Mouse (Mus musculus): ENCODE results near the gene Fbxo4. TPM values are rescaled to one million over a fixed set of nuclear protein-coding genes. Genes with fewer than 3 reads are reported as not detected.

The Fbxo4 gene
- polyA plus RNA-seq, 1 experiment from 2014 or later, result 15.2 TPM

DNA sequence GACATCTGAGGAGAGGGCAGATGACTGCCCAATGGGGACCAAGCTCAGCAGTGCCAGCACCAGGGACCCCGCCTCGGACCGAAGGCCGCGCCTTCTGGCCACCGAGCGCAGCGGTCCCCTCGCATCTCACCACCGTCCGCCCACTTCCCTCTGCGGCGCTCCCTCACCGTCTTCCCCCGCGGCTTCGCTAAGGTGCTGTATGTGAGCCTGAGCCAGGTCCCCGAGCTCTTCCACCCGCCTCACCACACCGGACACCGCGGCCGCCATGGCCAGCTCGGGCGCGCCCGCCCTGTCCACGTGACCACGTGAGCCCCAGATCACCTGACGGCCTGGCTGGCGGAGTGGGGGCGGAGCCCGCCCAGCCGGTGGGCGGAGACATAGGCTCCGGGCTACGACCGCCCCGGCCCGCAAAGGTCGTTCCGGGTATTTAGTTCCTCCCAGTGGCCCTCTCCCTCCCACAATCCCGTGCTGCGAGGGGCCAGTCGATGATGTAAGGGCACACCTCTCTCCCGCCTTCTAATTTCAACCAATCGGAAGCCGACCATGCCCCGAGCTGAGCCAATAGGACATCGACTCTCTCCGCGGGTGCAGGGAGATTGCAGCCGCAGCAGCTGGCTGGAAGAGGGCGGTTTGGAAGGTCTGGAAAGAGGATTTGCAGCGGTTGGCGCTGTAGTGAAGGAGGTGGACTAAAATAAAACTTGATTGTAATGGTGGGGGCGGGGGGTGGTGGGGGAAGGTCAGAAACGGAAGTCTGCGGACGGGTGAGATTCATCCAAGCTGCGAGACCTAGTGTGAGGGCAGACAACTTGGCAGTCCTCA, 16.3 kb upstream of the Fbxo4 start, which contains the start of gene AW549877:
Gene AW549877 (minus strand): TSS at position 297 of the 819 bp plus-strand sequence.
- peak within 1 kb of the TSS; percentile 83 for H3K4me2 ChIP-seq (ENCODE audit: low read length)
- peak; percentile 99 for ATAC-seq (ENCODE audit: insufficient number of reproducible peaks, insufficient read depth, low FRiP score, low read depth)
- H3K36me3 ChIP-seq (ENCODE audit: control insufficient read depth, insufficient read depth, low read length), result peaks cover 16% of the 10 kb centered on the region
- H3K4me3 ChIP-seq (ENCODE audit: control insufficient read depth in 1 of 2, insufficient read depth in 1 of 2, low read depth in 1 of 2, low read length in 2 of 2), result peak within 1 kb of the TSS; percentile 75 to 79
- H3K9me3 ChIP-seq (ENCODE audit: control insufficient read depth, low read length), result no peaks in the 10 kb centered on the region
- under 1% methylated on average over 60 of the region's 61 CpGs for WGBS
- H3K27ac ChIP-seq (replicated peaks in 1 of 2; ENCODE audit: control insufficient read depth in 1 of 2, insufficient read depth in 1 of 2, low read depth in 2 of 2, low read length in 2 of 2), result peak within 1 kb of the TSS; percentile 94 to 98
- H3K9ac ChIP-seq (ENCODE audit: low read length), result peak within 1 kb of the TSS; percentile 95
- no peaks in the 10 kb centered on the region for H3K27me3 ChIP-seq (ENCODE audit: control insufficient read depth, insufficient read depth, low read length)
- peaks cover 0 to 15% of the 10 kb centered on the region in 2 experiments; a peak in 2 of 4 replicates for H3K4me1 ChIP-seq (ENCODE audit: control insufficient read depth in 2 of 2, insufficient read depth in 2 of 2, low read length in 2 of 2)

DNA sequence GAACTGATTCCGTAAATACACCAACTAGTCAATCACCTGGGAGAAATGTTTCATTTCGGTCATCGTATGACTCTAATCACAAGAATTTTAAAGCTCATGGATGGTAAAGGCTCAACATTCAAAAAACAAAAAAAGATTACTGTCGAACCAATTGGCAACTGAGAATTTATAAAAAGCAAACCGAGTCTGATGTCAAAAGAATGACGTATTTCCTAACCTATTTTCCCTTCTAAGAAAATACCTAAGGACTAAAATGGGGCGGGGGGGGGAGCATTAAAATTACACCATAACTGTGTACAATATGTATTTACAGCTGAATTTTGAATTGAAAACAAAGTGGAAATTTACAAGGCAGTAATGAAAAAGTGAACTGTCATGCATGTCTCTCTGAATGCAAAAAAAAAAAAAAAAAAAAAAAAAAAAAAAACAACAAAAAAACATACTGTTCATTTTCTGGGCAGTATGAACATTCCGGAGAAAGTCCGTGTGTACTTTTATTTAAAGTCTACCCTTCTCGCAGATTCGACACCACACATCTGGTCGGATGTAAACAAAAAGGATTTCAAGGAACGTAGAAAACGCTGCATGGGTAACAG, 15.6 kb upstream of the Fbxo4 start:
- H3K4me3 ChIP-seq (ENCODE audit: control insufficient read depth in 1 of 2, insufficient read depth in 1 of 2, low read depth in 1 of 2, low read length in 2 of 2), result peak overlapping the region; percentile 75 to 79
- no peak for ATAC-seq (ENCODE audit: insufficient number of reproducible peaks, insufficient read depth, low FRiP score, low read depth)
- peaks cover 23% of the 10 kb centered on the region for H3K36me3 ChIP-seq (ENCODE audit: control insufficient read depth, insufficient read depth, low read length)
- no peaks in the 10 kb centered on the region for H3K27me3 ChIP-seq (ENCODE audit: control insufficient read depth, insufficient read depth, low read length)
- peak overlapping the region; percentile 69 for H3K4me2 ChIP-seq (ENCODE audit: low read length)
- peak overlapping the region; percentile 95 for H3K9ac ChIP-seq (ENCODE audit: low read length)
- 23% methylated on average over 14 of the region's 14 CpGs for WGBS
- H3K27ac ChIP-seq (replicated peaks in 1 of 2; ENCODE audit: control insufficient read depth in 1 of 2, insufficient read depth in 1 of 2, low read depth in 2 of 2, low read length in 2 of 2), result peak overlapping the region; percentile 92 to 98
- peaks cover 0 to 15% of the 10 kb centered on the region in 2 experiments; a peak in 2 of 4 replicates for H3K4me1 ChIP-seq (ENCODE audit: control insufficient read depth in 2 of 2, insufficient read depth in 2 of 2, low read length in 2 of 2)
- no peaks in the 10 kb centered on the region for H3K9me3 ChIP-seq (ENCODE audit: control insufficient read depth, low read length)

DNA sequence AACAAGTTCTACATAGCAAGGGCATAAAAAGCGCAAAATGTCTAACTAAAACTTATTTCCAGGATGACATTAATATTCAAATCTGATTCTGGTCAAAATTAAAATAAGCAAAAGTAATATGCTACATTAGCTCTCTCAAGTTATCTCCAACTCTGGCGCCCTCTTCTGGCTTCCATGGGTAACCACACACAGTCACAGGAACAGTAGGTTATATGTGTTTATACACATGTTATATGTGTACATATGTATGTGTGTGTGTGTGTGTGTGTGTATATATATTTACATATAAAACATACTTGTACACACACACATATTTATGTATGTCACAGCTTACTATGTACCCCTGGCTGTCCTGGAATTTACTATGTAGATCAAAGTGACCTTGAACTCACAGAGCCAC, 8.6 kb upstream of the Fbxo4 start:
- WGBS, result 65% methylated on average over 2 of the region's 2 CpGs
- no peaks in the 10 kb centered on the region for H3K9me3 ChIP-seq (ENCODE audit: control insufficient read depth, low read length)
- H3K27ac ChIP-seq (replicated peaks in 1 of 2; ENCODE audit: control insufficient read depth in 1 of 2, insufficient read depth in 1 of 2, low read depth in 2 of 2, low read length in 2 of 2), result no peak overlapping the region
- H3K9ac ChIP-seq (ENCODE audit: low read length), result no peak overlapping the region
- no peak overlapping the region for H3K4me2 ChIP-seq (ENCODE audit: low read length)
- no peak for ATAC-seq (ENCODE audit: insufficient number of reproducible peaks, insufficient read depth, low FRiP score, low read depth)
- H3K4me1 ChIP-seq (ENCODE audit: control insufficient read depth in 2 of 2, insufficient read depth in 2 of 2, low read length in 2 of 2), result no peaks in the 10 kb centered on the region
- no peak overlapping the region for H3K4me3 ChIP-seq (ENCODE audit: control insufficient read depth in 1 of 2, insufficient read depth in 1 of 2, low read depth in 1 of 2, low read length in 2 of 2)
- no peaks in the 10 kb centered on the region for H3K27me3 ChIP-seq (ENCODE audit: control insufficient read depth, insufficient read depth, low read length)
- H3K36me3 ChIP-seq (ENCODE audit: control insufficient read depth, insufficient read depth, low read length), result peaks cover 85% of the 10 kb centered on the region

- Histone ChIP-seq H3K4me2 (ENCODE audit: low read length) (no peak overlapping the region), H3K4me1 (ENCODE audit: control insufficient read depth in 2 of 2, insufficient read depth in 2 of 2, low read length in 2 of 2) (peaks cover 0 to 3% of the 10 kb centered on the region in 2 experiments; a peak in 1 of 4 replicates), H3K9me3 (ENCODE audit: control insufficient read depth, low read length) (no peaks in the 10 kb centered on the region), H3K9ac (ENCODE audit: low read length) (no peak overlapping the region), H3K27me3 (ENCODE audit: control insufficient read depth, insufficient read depth, low read length) (no peaks in the 10 kb centered on the region), H3K36me3 (ENCODE audit: control insufficient read depth, insufficient read depth, low read length) (peaks cover 76% of the 10 kb centered on the region), H3K27ac (replicated peaks in 1 of 2; ENCODE audit: control insufficient read depth in 1 of 2, insufficient read depth in 1 of 2, low read depth in 2 of 2, low read length in 2 of 2) (no peak overlapping the region), H3K4me3 (ENCODE audit: control insufficient read depth in 1 of 2, insufficient read depth in 1 of 2, low read depth in 1 of 2, low read length in 2 of 2) (no peak overlapping the region)
- no peak for ATAC-seq (ENCODE audit: insufficient number of reproducible peaks, insufficient read depth, low FRiP score, low read depth)
- WGBS, result 87% methylated on average over 2 of the region's 2 CpGs
Measured at GRCm38 (mm10) chr15:3984876-3985275, 5.5 kb upstream of the Fbxo4 start.

- 92% methylated on average over 5 of the region's 5 CpGs for WGBS
- Histone ChIP-seq H3K36me3 (ENCODE audit: control insufficient read depth, insufficient read depth, low read length) (peaks cover 57% of the 10 kb centered on the region), H3K9ac (ENCODE audit: low read length) (no peak overlapping the region), H3K27me3 (ENCODE audit: control insufficient read depth, insufficient read depth, low read length) (no peaks in the 10 kb centered on the region), H3K9me3 (ENCODE audit: control insufficient read depth, low read length) (no peaks in the 10 kb centered on the region), H3K4me3 (ENCODE audit: control insufficient read depth in 1 of 2, insufficient read depth in 1 of 2, low read depth in 1 of 2, low read length in 2 of 2) (no peak overlapping the region), H3K4me1 (ENCODE audit: control insufficient read depth in 2 of 2, insufficient read depth in 2 of 2, low read length in 2 of 2) (peaks cover 0 to 7% of the 10 kb centered on the region in 2 experiments; a peak in 1 of 4 replicates), H3K4me2 (ENCODE audit: low read length) (no peak overlapping the region), H3K27ac (replicated peaks in 1 of 2; ENCODE audit: control insufficient read depth in 1 of 2, insufficient read depth in 1 of 2, low read depth in 2 of 2, low read length in 2 of 2) (no peak overlapping the region)
- ATAC-seq (ENCODE audit: insufficient number of reproducible peaks, insufficient read depth, low FRiP score, low read depth), result no peak
Measured at GRCm38 (mm10) chr15:3982732-3983131, 3.4 kb upstream of the Fbxo4 start.

GRCm38 (mm10) chr15:3979871-3980270, 498 bp upstream of the Fbxo4 start:
- peaks cover 38% of the 10 kb centered on the region for H3K36me3 ChIP-seq (ENCODE audit: control insufficient read depth, insufficient read depth, low read length)
- no peak for ATAC-seq (ENCODE audit: insufficient number of reproducible peaks, insufficient read depth, low FRiP score, low read depth)
- 71% methylated on average over 3 of the region's 3 CpGs for WGBS
- peaks cover 0 to 7% of the 10 kb centered on the region in 2 experiments; a peak in 1 of 4 replicates for H3K4me1 ChIP-seq (ENCODE audit: control insufficient read depth in 2 of 2, insufficient read depth in 2 of 2, low read length in 2 of 2)
- peak overlapping the region; percentile 68 for H3K4me2 ChIP-seq (ENCODE audit: low read length)
- H3K9ac ChIP-seq (ENCODE audit: low read length), result peak overlapping the region; percentile 89
- no peaks in the 10 kb centered on the region for H3K27me3 ChIP-seq (ENCODE audit: control insufficient read depth, insufficient read depth, low read length)
- peak overlapping the region in 1 of 2 experiments; percentile 63; a peak in 2 of 4 replicates for H3K4me3 ChIP-seq (ENCODE audit: control insufficient read depth in 1 of 2, insufficient read depth in 1 of 2, low read depth in 1 of 2, low read length in 2 of 2)
- no peaks in the 10 kb centered on the region for H3K9me3 ChIP-seq (ENCODE audit: control insufficient read depth, low read length)
- H3K27ac ChIP-seq (replicated peaks in 1 of 2; ENCODE audit: control insufficient read depth in 1 of 2, insufficient read depth in 1 of 2, low read depth in 2 of 2, low read length in 2 of 2), result peak overlapping the region; percentile 95 to 98

DNA sequence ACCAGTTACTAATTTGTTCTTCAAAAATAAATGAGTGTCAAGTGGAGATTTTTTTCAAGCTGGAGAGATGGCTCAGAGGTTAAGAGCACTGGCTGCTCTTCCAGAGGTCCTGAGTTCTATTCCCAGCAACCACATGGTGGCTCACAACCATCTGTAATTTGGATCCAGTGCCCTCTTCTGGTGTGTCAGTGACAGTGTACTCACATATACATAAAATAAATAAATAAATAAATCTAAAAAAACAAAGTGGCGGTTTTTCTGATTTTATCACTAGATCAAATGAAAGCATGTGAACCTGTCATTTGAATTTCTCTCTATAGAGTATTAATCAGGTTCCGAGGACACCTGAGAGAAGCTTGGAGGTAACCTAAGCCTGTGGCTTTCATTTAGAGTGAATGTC, 1.1 kb downstream of the Fbxo4 start:
- H3K4me2 ChIP-seq (ENCODE audit: low read length), result peak overlapping the region; percentile 68; the same call in 1 of the 2 replicates
- 91% methylated on average over 2 of the region's 2 CpGs for WGBS

More for the DNA sequence above, 1.1 kb downstream of the Fbxo4 start:
- Histone ChIP-seq H3K27ac (replicated peaks in 1 of 2; ENCODE audit: control insufficient read depth in 1 of 2, insufficient read depth in 1 of 2, low read depth in 2 of 2, low read length in 2 of 2) (no peak overlapping the region), H3K9ac (ENCODE audit: low read length) (no peak overlapping the region), H3K36me3 (ENCODE audit: control insufficient read depth, insufficient read depth, low read length) (peaks cover 30% of the 10 kb centered on the region), H3K4me3 (ENCODE audit: control insufficient read depth in 1 of 2, insufficient read depth in 1 of 2, low read depth in 1 of 2, low read length in 2 of 2) (peak overlapping the region in 1 of 2 experiments; percentile 63; a peak in 1 of 4 replicates), H3K4me1 (ENCODE audit: control insufficient read depth in 2 of 2, insufficient read depth in 2 of 2, low read length in 2 of 2) (peaks cover 0 to 7% of the 10 kb centered on the region in 2 experiments; a peak in 1 of 4 replicates), H3K9me3 (ENCODE audit: control insufficient read depth, low read length) (no peaks in the 10 kb centered on the region), H3K27me3 (ENCODE audit: control insufficient read depth, insufficient read depth, low read length) (no peaks in the 10 kb centered on the region)
- ATAC-seq (ENCODE audit: insufficient number of reproducible peaks, insufficient read depth, low FRiP score, low read depth), result no peak
